Mouse (Mus musculus) thymus, adult 18-20 months (tissue): ENCODE results near the gene Wdr54.

Source experiments
- DNase-seq, 2 experiments: peaks; one replicate each; pipeline ENCODE4 v3.0.0; 2022; ENCODE audit warnings: mixed read lengths in 2 of 2

Wdr54 gene

GRCm38 (mm10) chr6:83156259-83156684 is at the start of gene Wdr54, which contains the start of gene 1700003E16Rik:
TSS of gene Wdr54 (minus strand) at chr6:83156397.
TSS of gene 1700003E16Rik (plus strand) at chr6:83156404.
- DNase-seq = no peak

GRCm38 (mm10) chr6:83205851-83206250 is 49.7 kb upstream of the Wdr54 start:
- no peak for DNase-seq

GRCm38 (mm10) chr6:83203320-83203719 is 47.1 kb upstream of the Wdr54 start:
- DNase-seq = no peak

- no peak for DNase-seq
Observed at GRCm38 (mm10) chr6:83197345-83198004, 41.3 kb upstream of the Wdr54 start.

GRCm38 (mm10) chr6:83193571-83193970 is 37.4 kb upstream of the Wdr54 start:
- no peak for DNase-seq

GRCm38 (mm10) chr6:83186946-83187345 is 30.7 kb upstream of the Wdr54 start:
- no peak for DNase-seq

- peak in 1 of 2 experiments; percentile 48 for DNase-seq
Observed at GRCm38 (mm10) chr6:83185895-83186861, 30.0 kb upstream of the Wdr54 start.

- DNase-seq = no peak
Observed at GRCm38 (mm10) chr6:83184858-83185435, 28.8 kb upstream of the Wdr54 start.

GRCm38 (mm10) chr6:83180605-83181004 is 24.4 kb upstream of the Wdr54 start:
- DNase-seq = no peak

- DNase-seq = no peak
Observed at GRCm38 (mm10) chr6:83179390-83180117, 23.4 kb upstream of the Wdr54 start.

- no peak for DNase-seq
Observed at GRCm38 (mm10) chr6:83175996-83176395, 19.8 kb upstream of the Wdr54 start.

GRCm38 (mm10) chr6:83172240-83172920 is 16.2 kb upstream of the Wdr54 start:
- DNase-seq = no peak

- DNase-seq = no peak
Observed at GRCm38 (mm10) chr6:83171063-83171462, 14.9 kb upstream of the Wdr54 start.

GRCm38 (mm10) chr6:83169872-83170271 is 13.7 kb upstream of the Wdr54 start:
- DNase-seq = no peak

- no peak for DNase-seq
Observed at GRCm38 (mm10) chr6:83166243-83166630, 10.0 kb upstream of the Wdr54 start.

- DNase-seq = peak; percentile 86 to 87
Observed at GRCm38 (mm10) chr6:83165607-83166242, 9.5 kb upstream of the Wdr54 start, which contains the start of gene Dctn1. TSS of gene Dctn1 (plus strand) at chr6:83165920.

GRCm38 (mm10) chr6:83165026-83165606 is 8.9 kb upstream of the Wdr54 start:
- no peak for DNase-seq

- DNase-seq = peak in 1 of 2 experiments; percentile 26
Observed at GRCm38 (mm10) chr6:83162701-83163100, 6.5 kb upstream of the Wdr54 start.

- DNase-seq = peak in 1 of 2 experiments; percentile 14
Observed at GRCm38 (mm10) chr6:83161921-83162641, 5.9 kb upstream of the Wdr54 start.

- DNase-seq = no peak
Observed at GRCm38 (mm10) chr6:83161442-83161841, 5.2 kb upstream of the Wdr54 start.
